Mouse (Mus musculus): ENCODE measurements at regions not wholly inside any gene's neighbourhood (a gene's known extent, or its start where the extent isn't known, plus 50 kb on each side); places are given as distances from the start of the nearest gene placed in this dataset.

DNA sequence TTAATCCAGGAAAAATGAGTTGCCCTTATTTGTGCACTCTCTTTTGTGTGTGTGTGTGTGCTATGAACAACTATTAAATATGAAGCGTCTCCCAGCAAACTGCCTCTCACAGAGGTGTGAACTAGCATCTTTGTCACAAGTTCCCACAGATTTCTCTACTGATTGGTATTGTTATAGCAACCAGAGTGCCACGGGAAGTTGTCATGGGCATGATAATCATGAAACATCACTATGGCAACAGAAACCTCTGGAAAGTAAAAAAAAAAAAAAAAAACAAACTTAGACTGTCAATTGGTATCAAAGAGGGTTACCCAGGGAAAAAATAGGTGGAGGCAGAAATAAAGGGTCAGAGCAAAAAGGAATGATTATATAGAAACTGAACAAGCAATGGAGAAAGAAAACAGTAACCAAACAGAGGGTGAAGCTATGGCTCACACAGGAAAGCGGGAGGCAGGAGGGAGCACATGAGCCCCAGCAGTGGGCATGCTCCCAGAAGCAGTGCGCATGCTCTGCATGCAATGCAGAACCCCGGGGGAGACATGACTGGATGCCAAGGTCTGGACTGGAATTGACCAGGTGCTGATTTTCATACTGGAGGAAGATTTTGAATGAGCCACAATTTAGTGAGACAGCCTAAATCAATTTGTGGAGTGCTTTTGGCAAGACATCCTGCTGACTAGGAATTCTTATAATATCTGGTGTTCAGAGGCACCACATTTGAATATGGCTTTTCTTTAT is 58.9 kb upstream of the Slc9a9 start:
- TF ChIP-seq POLR2A (IDR thresholded peaks at IDR 0.05; ENCODE audit: borderline replicate concordance, extremely low read depth, insufficient read depth, insufficient read length, poor library complexity, severe bottlenecking) (no peak), CTCF (IDR thresholded peaks at IDR 0.05; ENCODE audit: borderline replicate concordance, extremely low read depth, insufficient read depth, insufficient read length) (no peak)

All from brain, embryonic 14.5 days (tissue).